Mouse (Mus musculus) c-Kit-positive CD71-negative TER-119-negative erythroid progenitor cells, embryonic 14.5 days (primary cell): ENCODE measurements around the gene Uaca.

ENCODE experiments used
- DNase-seq: peaks from one replicate; pipeline ENCODE4 v3.0.0-alpha.2; 2013; ENCODE audit warnings: low read depth

The Uaca gene

DNA sequence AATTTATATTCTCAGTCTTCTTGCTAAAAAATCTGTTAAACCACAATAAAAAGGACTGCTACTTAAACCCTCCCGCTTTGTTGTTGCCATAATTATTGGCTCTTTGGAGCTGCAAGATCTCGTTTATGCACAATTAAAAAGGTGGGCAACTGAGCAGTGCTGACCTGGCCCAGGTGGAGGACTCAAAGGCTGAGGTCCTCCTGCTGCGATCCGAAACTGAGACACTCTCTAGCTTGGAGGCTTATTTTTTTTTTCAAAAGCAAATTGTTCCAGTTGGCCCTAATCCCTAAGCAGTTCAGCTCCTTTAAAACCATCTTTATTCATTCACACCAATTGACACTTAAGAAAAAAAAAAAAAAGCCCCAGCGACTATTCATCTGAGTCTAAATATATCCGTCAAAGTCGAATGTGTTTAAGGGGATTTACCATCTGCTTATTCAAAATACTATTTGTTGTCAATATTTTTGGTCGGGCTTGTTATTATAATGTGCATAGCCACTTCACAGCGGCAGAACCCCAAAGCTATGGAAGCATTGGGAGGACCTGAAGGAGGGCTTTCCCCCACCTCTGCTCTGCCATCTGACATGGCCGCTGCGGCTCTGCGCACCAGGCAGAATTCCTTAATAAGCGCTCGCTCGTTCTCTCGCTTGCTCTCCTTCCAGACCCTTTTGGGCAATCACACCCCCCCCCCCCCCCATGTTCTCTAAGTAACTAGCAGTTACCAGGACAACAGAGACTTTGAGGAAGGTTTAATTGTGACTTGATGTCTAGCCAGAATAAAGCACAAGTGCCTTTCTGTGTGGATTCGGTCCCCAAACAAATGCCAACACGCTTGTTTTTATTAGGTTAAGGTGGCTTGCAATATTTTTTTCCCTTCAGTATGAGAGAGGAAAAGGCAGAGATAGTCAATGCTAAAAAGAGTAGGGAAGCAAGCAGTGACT is 92.4 kb downstream of the Uaca start:
- no peak for DNase-seq

GRCm38 (mm10) chr9:60887389-60887811 is 93.1 kb downstream of the Uaca start:
- DNase-seq = no peak

GRCm38 (mm10) chr9:60893511-60893910 is 99.2 kb downstream of the Uaca start:
- no peak for DNase-seq

- DNase-seq = peak; percentile 3
These were observed 101.3 kb downstream of the Uaca start for GRCm38 (mm10) chr9:60895486-60896110.

GRCm38 (mm10) chr9:60898291-60899020 is 104.1 kb downstream of the Uaca start:
- DNase-seq = no peak

DNA sequence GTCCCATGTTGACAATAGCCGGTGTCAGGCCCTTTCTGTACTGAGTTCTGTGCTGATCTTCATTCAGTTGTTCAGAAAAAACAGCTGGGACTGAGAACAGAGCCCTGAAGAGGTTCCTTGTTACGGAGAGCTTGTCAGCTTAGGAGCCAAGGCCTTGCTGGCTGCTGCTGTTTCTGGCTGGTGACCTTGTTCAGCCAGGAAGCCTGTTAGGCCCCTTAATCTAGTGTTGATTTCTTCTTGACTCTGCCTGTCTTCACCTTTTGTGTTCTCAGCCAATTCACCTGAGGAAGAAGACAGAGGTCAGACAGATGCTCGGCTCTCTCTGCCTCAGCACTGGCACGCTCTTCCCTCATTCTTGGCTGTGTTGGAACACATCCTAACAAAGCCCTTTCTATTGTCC is 104.9 kb downstream of the Uaca start:
- no peak for DNase-seq

DNA sequence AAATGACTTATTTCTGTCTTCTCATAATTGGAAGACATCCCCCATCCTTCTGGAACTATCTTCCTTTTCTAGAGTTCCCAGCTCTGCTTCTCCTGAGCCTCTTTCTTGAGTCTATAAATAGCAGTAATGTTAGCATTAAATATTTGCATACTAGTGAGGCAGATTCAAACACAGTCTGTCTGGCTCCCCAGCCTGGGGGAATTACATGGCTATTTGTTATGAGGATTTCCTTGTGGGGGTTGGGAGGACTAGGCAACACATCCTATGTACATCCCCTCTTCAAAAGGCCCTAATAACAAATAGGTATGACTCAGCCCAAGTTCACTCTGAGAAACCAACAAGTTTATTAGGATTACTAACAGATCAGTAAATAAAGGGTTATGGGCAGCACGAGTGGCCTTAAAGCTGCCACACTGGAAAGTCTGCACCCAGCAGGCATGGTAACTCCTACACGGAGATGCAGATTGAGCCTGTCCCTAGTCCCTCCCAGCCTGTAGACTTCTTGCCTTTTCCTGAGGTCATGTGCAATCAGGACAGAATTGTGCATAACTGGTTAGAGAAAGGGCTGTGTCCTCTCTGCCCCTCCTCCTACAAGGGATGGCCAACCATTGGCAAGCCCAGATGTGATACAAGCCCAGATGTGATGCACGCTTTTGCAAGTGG is 105.6 kb downstream of the Uaca start:
- no peak for DNase-seq

DNA sequence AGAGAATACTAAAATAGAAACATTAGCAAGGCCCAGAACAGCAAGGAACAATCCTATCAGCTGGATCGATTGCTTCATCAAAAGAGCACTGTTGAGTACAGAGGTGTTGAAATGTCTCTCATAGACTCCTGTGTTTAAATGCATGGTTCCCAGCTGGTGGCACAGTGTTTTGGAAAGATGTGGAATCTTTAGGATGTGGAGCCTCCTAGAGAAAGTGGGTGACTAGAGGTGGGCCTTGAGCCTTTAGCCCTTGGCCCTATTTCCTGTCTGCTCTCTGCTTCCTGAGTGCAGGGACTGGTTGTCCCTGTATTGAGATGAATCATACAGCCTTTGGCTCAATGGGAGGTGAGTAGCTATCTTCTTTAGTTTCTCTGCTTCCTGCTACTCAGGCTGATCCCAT is 117.9 kb downstream of the Uaca start:
- DNase-seq = no peak

DNA sequence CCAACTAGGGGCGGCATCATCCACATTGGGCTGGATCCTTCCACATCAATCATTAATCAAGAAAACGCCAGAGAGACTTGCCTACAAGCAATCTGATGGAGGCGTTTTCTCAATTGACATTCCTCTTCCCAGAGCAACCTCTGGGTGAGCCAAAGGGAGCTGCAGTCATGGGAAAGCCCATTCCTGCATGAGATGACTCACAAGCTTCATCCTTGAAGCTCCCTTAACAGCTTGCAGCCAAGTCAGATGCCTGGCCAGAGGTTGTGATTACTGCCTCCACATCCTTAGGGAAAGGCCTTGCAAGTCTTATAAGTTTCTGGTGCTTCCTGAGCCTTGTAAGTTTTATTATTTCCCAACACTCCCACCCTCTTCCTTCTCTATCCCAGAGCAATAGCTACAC is 119.3 kb downstream of the Uaca start:
- no peak for DNase-seq

GRCm38 (mm10) chr9:60919936-60920672 is 125.8 kb downstream of the Uaca start:
- no peak for DNase-seq

GRCm38 (mm10) chr9:60920673-60921062 is 126.3 kb downstream of the Uaca start:
- DNase-seq = no peak

DNA sequence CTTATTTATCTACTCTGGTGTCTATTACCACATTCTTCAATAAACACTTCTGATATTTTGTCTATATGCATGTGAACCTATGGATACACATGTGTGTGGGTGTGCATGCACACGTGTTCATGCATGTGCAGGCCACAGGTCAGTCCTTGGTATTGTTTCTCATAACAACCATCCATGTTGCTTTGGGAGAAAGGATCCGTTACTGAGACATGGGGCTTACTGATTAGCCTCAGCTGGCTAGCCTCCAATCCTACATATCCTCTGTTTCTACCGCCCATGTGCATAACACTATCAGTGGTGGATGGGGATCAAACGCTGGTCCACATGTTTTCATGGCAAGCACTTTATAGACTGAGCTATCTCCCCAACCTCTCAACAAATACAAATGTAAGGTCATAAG is 126.9 kb downstream of the Uaca start:
- no peak for DNase-seq

DNA sequence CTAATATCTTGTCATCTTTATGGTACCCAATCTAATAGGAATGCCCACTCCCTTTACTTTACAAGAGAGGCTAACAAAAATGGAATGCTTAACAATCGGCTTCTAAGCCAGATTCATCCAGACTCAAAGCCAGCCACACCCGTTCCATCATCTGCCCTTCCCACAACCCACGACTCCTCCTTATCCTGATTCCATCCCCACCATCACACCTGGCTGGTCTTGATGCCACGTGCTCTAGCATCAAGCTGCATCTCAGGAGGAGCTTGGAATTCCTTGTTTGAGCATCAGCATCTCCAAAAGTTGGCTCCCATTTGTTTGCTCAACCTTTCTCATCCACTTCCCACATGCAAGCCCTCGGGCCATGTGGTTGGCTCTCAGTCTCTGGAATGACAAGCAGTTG is 127.5 kb downstream of the Uaca start:
- DNase-seq = no peak

DNA sequence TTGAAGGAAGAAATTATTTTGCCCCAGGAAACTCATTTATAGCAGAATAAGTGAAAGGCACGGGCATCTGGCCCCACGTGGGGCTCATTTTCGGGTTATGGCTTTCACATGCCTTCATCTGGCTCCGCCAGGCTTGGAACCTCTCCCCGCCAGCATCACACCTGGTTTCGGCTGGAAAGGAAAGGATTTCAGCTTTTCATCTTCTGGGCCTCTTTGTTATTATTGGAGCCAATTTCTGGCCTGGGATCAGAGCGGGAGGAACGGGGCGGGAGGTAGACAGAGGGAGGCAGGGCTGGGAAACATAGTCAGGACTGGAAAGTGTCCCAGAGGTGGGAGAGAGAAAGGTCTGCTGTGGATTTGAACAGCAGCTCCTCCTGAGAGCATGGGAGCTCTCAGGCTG is 132.0 kb downstream of the Uaca start:
- DNase-seq = no peak

DNA sequence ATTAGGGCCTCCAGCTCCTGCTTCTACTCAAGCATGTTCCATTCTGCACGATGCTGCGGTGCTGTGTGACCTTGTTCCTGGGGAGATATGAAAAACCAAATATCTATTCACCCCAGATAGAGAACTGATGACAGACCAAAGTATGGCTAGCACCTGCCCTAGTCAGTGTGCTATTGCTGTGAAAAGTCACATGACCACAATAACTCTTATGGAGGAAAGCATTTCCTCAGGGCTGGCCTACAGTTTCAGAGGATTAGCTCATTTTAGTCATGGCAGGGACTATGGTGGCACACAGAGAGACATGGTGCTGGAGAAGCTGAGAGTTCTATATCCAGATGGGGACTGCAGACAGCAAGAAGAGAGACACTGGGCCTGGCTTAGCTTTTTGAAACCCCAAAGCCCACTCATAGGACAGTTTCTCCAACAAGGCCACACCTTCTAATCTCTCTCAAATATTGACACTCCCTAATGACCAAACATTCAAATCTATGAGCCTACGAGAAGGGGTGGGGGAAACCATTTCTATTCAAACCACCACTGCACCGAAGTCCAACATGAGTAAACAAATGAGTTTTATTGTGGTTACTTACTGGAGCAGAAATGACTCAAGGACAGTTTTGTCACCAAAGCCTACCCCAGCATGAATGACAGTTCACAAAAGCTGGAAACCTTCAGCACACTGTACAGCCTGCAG is 135.1 kb downstream of the Uaca start:
- no peak for DNase-seq
